Mouse (Mus musculus) erythroblast, embryonic 14.5 days (primary cell): ENCODE results near the gene Atp5e. TPM values are rescaled to one million over a fixed set of nuclear protein-coding genes. Genes with fewer than 3 reads are reported as not detected.

Source experiments
- H3K27me3 ChIP-seq: 2 replicates; pipeline ENCODE4 v1.6.1; 2012; ENCODE audit warnings: inconsistent platforms; ENCODE audit not compliant: control insufficient read depth
- H3K36me3 ChIP-seq: 2 replicates; pipeline ENCODE4 v1.6.1; 2012; ENCODE audit warnings: mild to moderate bottlenecking, inconsistent platforms; ENCODE audit not compliant: control insufficient read depth
- H3K4me1 ChIP-seq: 2 replicates; pipeline ENCODE4 v1.6.1; 2012; ENCODE audit warnings: inconsistent platforms; ENCODE audit not compliant: control insufficient read depth
- H3K4me3 ChIP-seq: replicated peaks from 2 replicates; pipeline ENCODE3; 2012; ENCODE audit warnings: moderate library complexity, mild to moderate bottlenecking, inconsistent platforms
- H3K9me3 ChIP-seq: 2 replicates; pipeline ENCODE4 v1.6.1; 2012; ENCODE audit warnings: low read length, inconsistent platforms, mixed read lengths; ENCODE audit not compliant: control insufficient read depth
- GATA1 ChIP-seq: IDR thresholded peaks from 2 replicates; pipeline ENCODE4 v1.6.1; 2012; ENCODE audit warnings: low read length, inconsistent platforms, mixed read lengths
- TAL1 ChIP-seq: IDR thresholded peaks from 3 replicates; pipeline ENCODE4 v1.6.1; 2012; ENCODE audit warnings: low read length, inconsistent platforms, mixed read lengths
- polyA plus RNA-seq: library from polyadenylated mRNA; stranded (reverse); fragments of >175 nt; gene quantifications from 2 replicates; pipeline ENCODE4 v1.2.3, GENCODE M21; 2012

The Atp5e gene
- 23.3 and 35.9 TPM in 2 replicates for polyA plus RNA-seq

- no peak for TF ChIP-seq GATA1
- TF ChIP-seq TAL1, result no peak
- Histone ChIP-seq H3K27me3 (no peaks in the 10 kb centered on the region), H3K9me3 (no peaks in the 10 kb centered on the region), H3K36me3 (peaks cover 89% of the 10 kb centered on the region), H3K4me1 (peaks cover 48% of the 10 kb centered on the region), H3K4me3 (peak within 1 kb of the TSS; percentile 70)
Measured at GRCm38 (mm10) chr2:174463789-174464523, at the start of gene Atp5e. Gene Atp5e (minus strand): TSS chr2:174464105.

GRCm38 (mm10) chr2:174509825-174510224 lies 45.9 kb upstream of the Atp5e start:
- Histone ChIP-seq H3K36me3 (no peaks in the 10 kb centered on the region), H3K9me3 (no peaks in the 10 kb centered on the region), H3K4me3 (no peak overlapping the region), H3K4me1 (no peaks in the 10 kb centered on the region), H3K27me3 (no peaks in the 10 kb centered on the region)
- no peak for TF ChIP-seq TAL1
- TF ChIP-seq GATA1, result no peak

GRCm38 (mm10) chr2:174507998-174508397 lies 44.1 kb upstream of the Atp5e start:
- no peaks in the 10 kb centered on the region for H3K9me3 ChIP-seq
- H3K4me1 ChIP-seq, result no peaks in the 10 kb centered on the region
- H3K36me3 ChIP-seq, result no peaks in the 10 kb centered on the region
- no peak for TF ChIP-seq GATA1
- no peak for TF ChIP-seq TAL1
- no peak overlapping the region for H3K4me3 ChIP-seq
- H3K27me3 ChIP-seq, result no peaks in the 10 kb centered on the region

- H3K36me3 ChIP-seq, result no peaks in the 10 kb centered on the region
- no peaks in the 10 kb centered on the region for H3K9me3 ChIP-seq
- H3K4me3 ChIP-seq, result no peak overlapping the region
- no peaks in the 10 kb centered on the region for H3K4me1 ChIP-seq
- no peak for TF ChIP-seq TAL1
- TF ChIP-seq GATA1, result no peak
- H3K27me3 ChIP-seq, result no peaks in the 10 kb centered on the region
Measured at GRCm38 (mm10) chr2:174502831-174503460, 39.0 kb upstream of the Atp5e start.

GRCm38 (mm10) chr2:174502321-174502720 lies 38.4 kb upstream of the Atp5e start:
- H3K36me3 ChIP-seq, result no peaks in the 10 kb centered on the region
- H3K9me3 ChIP-seq, result no peaks in the 10 kb centered on the region
- no peaks in the 10 kb centered on the region for H3K4me1 ChIP-seq
- TF ChIP-seq GATA1 (no peak), TAL1 (no peak)
- no peaks in the 10 kb centered on the region for H3K27me3 ChIP-seq
- H3K4me3 ChIP-seq, result no peak overlapping the region

GRCm38 (mm10) chr2:174501517-174501916 lies 37.6 kb upstream of the Atp5e start:
- H3K4me1 ChIP-seq, result no peaks in the 10 kb centered on the region
- no peak for TF ChIP-seq GATA1
- TF ChIP-seq TAL1, result no peak
- H3K4me3 ChIP-seq, result no peak overlapping the region
- no peaks in the 10 kb centered on the region for H3K27me3 ChIP-seq
- H3K9me3 ChIP-seq, result no peaks in the 10 kb centered on the region
- no peaks in the 10 kb centered on the region for H3K36me3 ChIP-seq

- no peak for TF ChIP-seq TAL1
- no peak for TF ChIP-seq GATA1
- Histone ChIP-seq H3K4me1 (no peaks in the 10 kb centered on the region), H3K27me3 (no peaks in the 10 kb centered on the region), H3K36me3 (no peaks in the 10 kb centered on the region), H3K9me3 (no peaks in the 10 kb centered on the region), H3K4me3 (no peak overlapping the region)
Measured at GRCm38 (mm10) chr2:174500814-174501503, 37.1 kb upstream of the Atp5e start.

- Histone ChIP-seq H3K4me1 (no peaks in the 10 kb centered on the region), H3K36me3 (no peaks in the 10 kb centered on the region), H3K4me3 (no peak overlapping the region), H3K27me3 (no peaks in the 10 kb centered on the region), H3K9me3 (peaks cover 3% of the 10 kb centered on the region; the same call in 1 of the 2 replicates)
- no peak for TF ChIP-seq TAL1
- no peak for TF ChIP-seq GATA1
Measured at GRCm38 (mm10) chr2:174492858-174493257, 29.0 kb upstream of the Atp5e start.

GRCm38 (mm10) chr2:174487005-174487404 lies 23.1 kb upstream of the Atp5e start:
- TF ChIP-seq TAL1, result no peak
- Histone ChIP-seq H3K36me3 (no peaks in the 10 kb centered on the region), H3K4me3 (no peak overlapping the region), H3K27me3 (no peaks in the 10 kb centered on the region), H3K9me3 (peaks cover 3% of the 10 kb centered on the region; the same call in 1 of the 2 replicates), H3K4me1 (no peaks in the 10 kb centered on the region)
